Mouse (Mus musculus): ENCODE measurements at regions not wholly inside any gene's neighbourhood (a gene's known extent, or its start where the extent isn't known, plus 50 kb on each side); places are given as distances from the start of the nearest gene placed in this dataset.

DNA sequence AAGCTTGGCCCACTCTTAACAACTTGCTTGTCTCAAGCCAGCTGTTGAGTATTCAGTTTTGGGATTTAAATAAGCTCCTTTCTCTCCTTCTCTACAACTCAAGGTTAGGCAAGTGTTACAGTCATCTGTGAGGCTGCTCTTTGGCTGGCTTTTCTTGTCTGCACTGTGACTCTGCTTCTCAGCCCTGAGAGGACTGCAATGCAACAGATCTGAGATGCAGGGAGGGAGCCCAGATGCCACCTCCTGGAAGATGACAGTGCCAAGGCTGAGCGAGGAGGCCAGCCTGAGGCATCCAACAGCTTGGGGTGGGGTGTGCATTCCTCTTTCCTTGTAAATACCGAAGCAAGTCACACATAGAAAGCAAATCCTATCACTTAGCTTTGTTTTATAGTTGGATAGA is 86.2 kb upstream of the Arhgap32 start:
- Histone ChIP-seq H3K4me1 (replicated peaks) (peaks cover 10% of the 10 kb centered on the region), H3K27me3 (peaks cover 45% of the 10 kb centered on the region), H3K27ac (no peak overlapping the region), H3K9ac (no peak overlapping the region), H3K4me2 (no peak overlapping the region), H3K4me3 (replicated peaks) (no peak overlapping the region), H3K36me3 (no peaks in the 10 kb centered on the region), H3K9me3 (replicated peaks) (no peaks in the 10 kb centered on the region)
- no peak for ATAC-seq (ENCODE audit: low read depth)
- 52% methylated on average over 2 of the region's 2 CpGs for WGBS (ENCODE audit: insufficient replicate concordance)
- DNase-seq, result no peak

DNA sequence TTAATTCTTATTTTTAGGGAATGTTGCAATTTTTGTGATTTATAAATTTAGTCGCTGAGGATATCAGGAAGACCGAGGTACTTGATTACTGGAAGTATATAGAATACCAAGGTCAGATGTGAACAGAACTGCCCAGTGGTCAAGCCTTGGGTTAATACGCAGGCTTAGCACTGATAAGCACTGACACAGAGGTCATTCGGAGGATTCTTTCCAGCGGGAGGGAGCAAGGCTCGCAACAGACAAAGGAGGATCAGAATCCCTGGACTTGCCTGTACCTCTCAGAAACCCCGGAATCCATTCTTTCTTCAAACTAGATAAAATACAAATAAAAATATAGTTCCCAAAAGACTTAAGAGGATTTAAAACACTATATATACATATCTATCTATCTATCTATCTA is 85.7 kb upstream of the Arhgap32 start:
- no peak overlapping the region for H3K27ac ChIP-seq
- H3K27me3 ChIP-seq, result peaks cover 49% of the 10 kb centered on the region
- no peak overlapping the region for H3K4me3 ChIP-seq (replicated peaks)
- peaks cover 10% of the 10 kb centered on the region for H3K4me1 ChIP-seq (replicated peaks)
- DNase-seq (no peak), ATAC-seq (ENCODE audit: low read depth) (no peak)
- 60% methylated on average over 7 of the region's 7 CpGs for WGBS (ENCODE audit: insufficient replicate concordance)
- no peak overlapping the region for H3K4me2 ChIP-seq
- H3K36me3 ChIP-seq, result no peaks in the 10 kb centered on the region
- no peak overlapping the region for H3K9ac ChIP-seq
- no peaks in the 10 kb centered on the region for H3K9me3 ChIP-seq (replicated peaks)

DNA sequence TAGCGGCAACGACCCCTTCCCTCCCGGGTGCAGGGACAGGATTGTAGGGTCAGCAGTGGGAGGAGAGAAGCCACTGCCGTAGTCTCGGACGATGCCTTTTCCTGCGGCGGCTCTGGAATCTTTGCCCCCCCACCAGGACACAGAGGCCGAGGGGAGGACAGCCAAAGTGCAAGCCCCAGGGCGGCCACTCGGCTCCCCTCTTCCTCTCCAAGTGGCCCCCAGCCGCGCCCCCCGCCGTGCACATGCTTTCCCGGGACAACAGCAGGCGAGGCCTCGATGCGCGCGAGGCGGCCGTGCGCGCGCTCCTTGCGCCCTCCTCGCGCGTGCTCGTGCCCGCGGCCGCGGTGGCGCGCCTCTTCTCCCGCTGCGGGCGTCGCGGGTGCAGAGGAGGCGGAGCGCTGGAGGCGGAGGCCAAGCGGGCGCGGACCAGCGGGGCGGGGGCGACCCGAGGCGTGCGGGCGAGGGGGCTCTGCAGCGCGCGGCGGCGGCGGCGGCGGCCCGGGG is 83.9 kb upstream of the Arhgap32 start:
- 1% methylated on average over 52 of the region's 64 CpGs for WGBS (ENCODE audit: insufficient replicate concordance)
- Histone ChIP-seq H3K9ac (peak overlapping the region; percentile 56), H3K4me1 (replicated peaks) (peaks cover 10% of the 10 kb centered on the region), H3K27ac (no peak overlapping the region), H3K36me3 (no peaks in the 10 kb centered on the region), H3K9me3 (replicated peaks) (no peaks in the 10 kb centered on the region), H3K4me3 (replicated peaks) (peak overlapping the region; percentile 62), H3K27me3 (peaks cover 51% of the 10 kb centered on the region), H3K4me2 (peak overlapping the region; percentile 77)
- ATAC-seq (ENCODE audit: low read depth) (peak; percentile 55), DNase-seq (peak; percentile 18)

DNA sequence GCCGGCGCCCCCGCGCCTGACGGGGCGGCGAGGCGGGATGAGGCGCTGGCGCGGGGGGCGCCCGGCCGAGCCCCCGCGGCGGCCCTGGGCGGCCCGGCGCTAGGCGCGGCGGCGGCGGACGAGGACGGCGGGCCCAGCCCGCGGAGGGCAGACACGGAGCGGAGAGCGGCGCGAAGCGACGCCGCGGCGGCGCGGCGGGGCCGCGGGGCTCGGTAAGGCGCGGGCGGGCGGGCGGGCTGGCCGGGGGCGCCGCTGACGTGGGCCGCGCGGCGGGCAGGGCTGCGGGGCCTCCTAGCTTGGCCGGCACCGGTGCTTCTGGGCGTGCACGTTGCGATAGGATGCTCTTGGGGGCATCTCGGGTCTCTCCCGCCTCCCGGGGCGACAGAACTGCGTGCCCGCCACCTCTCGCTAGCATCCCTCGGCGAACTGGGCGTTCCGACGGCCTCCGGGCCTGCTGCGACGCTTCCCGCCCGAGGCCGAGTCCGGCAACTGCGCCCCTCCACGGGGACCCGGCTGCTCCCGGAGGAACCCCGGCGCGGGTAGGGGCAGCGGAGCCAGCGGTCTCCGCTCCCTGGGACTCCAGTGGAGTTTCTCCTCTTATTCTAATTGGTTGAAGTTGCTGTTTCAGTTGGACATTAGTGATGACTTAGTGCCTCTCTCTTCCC is 83.3 kb upstream of the Arhgap32 start:
- Histone ChIP-seq H3K27ac (no peak overlapping the region), H3K4me1 (replicated peaks) (peaks cover 10% of the 10 kb centered on the region), H3K36me3 (no peaks in the 10 kb centered on the region), H3K4me2 (peak overlapping the region; percentile 77), H3K9me3 (replicated peaks) (no peaks in the 10 kb centered on the region), H3K27me3 (peaks cover 51% of the 10 kb centered on the region), H3K4me3 (replicated peaks) (peak overlapping the region; percentile 62), H3K9ac (peak overlapping the region; percentile 56)
- DNase-seq (no peak), ATAC-seq (ENCODE audit: low read depth) (peak; percentile 41)
- WGBS (ENCODE audit: insufficient replicate concordance), result under 1% methylated on average over 43 of the region's 94 CpGs

DNA sequence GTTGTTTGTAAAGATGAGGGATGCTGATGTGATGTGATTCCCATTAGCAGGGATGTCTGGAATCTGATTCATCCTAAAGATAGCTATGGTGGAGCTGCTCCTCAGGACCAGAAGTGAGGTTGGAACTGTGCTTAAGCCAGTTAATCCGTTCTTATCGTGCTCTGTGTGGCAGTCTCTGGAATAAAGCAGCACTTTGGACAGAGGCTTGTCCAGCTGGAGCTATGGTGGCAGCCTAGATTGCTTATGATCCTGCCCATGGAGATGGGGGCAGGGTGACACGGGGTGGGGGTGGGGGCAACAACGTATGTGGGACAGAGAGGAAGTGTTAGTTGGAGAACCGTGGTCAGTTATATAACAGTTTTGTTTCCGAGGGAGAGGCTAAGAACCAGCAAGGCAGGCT is 82.0 kb upstream of the Arhgap32 start:
- 14% methylated on average over 6 of the region's 6 CpGs for WGBS (ENCODE audit: insufficient replicate concordance)

DNA sequence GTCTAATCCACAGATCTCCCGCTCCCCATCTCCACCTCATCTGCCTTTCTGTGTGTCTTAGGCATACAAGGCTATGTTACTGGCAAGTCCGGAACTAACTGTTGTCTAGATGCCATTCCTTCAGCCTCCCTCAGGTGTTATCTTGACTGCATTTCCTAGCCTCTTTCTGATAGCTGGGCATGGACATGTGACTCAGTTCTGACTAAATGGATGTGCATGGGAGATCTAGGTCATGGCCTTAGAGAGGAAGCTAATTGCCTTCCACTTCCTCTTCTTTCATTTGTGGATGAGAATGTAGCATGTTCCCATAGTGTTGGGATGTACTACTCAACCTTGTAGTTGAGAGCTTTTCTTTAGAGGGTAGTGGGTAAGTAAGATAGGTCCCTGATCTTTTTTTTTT is 75.9 kb upstream of the Arhgap32 start:
- no peak overlapping the region for H3K4me2 ChIP-seq
- no peaks in the 10 kb centered on the region for H3K9me3 ChIP-seq (replicated peaks)
- DNase-seq (no peak), ATAC-seq (ENCODE audit: low read depth) (no peak)
- H3K27me3 ChIP-seq, result peaks cover 4% of the 10 kb centered on the region
- WGBS (ENCODE audit: insufficient replicate concordance), result 54% methylated on average over 2 of the region's 2 CpGs
- H3K36me3 ChIP-seq, result no peaks in the 10 kb centered on the region
- 0 out of 2 replicates have a peak, but pooled peaks cover 12% of the 10 kb centered on the region for H3K4me1 ChIP-seq (replicated peaks)
- H3K27ac ChIP-seq, result no peak overlapping the region
- H3K9ac ChIP-seq, result no peak overlapping the region
- H3K4me3 ChIP-seq (replicated peaks), result no peak overlapping the region

More for the DNA sequence above, 82.0 kb upstream of the Arhgap32 start:
- Histone ChIP-seq H3K27me3 (peaks cover 51% of the 10 kb centered on the region), H3K9ac (no peak overlapping the region), H3K36me3 (no peaks in the 10 kb centered on the region), H3K4me2 (0 out of 2 replicates have a peak overlapping the region, but pooled peaks have one; percentile 77), H3K4me3 (replicated peaks) (no peak overlapping the region), H3K4me1 (replicated peaks) (peaks cover 15% of the 10 kb centered on the region), H3K27ac (no peak overlapping the region), H3K9me3 (replicated peaks) (no peaks in the 10 kb centered on the region)
- ATAC-seq (ENCODE audit: low read depth) (no peak), DNase-seq (no peak)

DNA sequence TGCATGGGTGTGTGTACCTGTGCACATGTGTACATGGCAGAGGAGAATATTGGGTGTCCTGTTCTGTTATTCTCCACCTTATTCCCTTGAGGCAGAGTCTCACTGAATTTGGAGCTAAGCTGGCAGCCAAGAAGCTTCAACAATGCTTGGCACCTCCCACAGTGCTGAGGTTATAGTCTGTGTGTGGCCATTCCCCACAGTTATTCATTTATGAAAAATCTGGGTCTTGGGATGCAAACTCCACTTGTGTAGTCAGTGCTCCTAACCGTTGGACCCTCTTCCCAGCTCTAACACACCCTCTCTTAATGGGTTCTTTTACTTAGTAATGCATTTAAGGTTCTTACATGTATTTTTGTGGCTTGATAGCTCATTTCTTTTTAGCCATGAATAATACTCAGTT is 72.6 kb upstream of the Arhgap32 start:
- no peaks in the 10 kb centered on the region for H3K36me3 ChIP-seq
- no peaks in the 10 kb centered on the region for H3K27me3 ChIP-seq
- whole genome bisulfite sequencing (ENCODE audit: insufficient replicate concordance), result 68% methylated on average over 1 of the region's 1 CpGs
- H3K9me3 ChIP-seq (replicated peaks), result no peaks in the 10 kb centered on the region
- no peak overlapping the region for H3K27ac ChIP-seq
- H3K4me1 ChIP-seq (replicated peaks), result 0 out of 2 replicates have a peak, but pooled peaks cover 13% of the 10 kb centered on the region
- no peak overlapping the region for H3K4me2 ChIP-seq
- no peak for DNase-seq
- H3K9ac ChIP-seq, result no peak overlapping the region
- no peak for ATAC-seq (ENCODE audit: low read depth)
- H3K4me3 ChIP-seq (replicated peaks), result no peak overlapping the region

DNA sequence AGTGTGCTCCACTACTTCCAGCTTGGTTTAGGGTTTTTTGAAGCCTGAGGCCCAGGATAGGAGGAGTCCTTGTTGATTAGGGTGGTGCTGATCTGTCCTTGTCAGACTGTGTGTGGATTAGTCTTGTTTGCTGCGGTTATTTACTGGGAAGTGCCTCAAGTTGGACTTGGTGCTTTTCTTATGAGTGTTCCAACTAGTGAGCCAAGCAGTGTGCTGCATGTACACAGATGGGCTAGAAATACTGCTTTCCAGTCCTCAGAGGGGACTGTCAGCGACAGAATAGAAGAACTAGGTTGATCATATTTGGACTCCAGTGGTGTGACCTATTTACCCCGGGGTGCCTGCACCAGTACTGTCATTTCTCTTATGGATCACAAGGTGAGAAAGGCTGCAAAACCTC is 69.1 kb upstream of the Arhgap32 start:
- Histone ChIP-seq H3K4me3 (replicated peaks) (no peak overlapping the region), H3K4me1 (replicated peaks) (0 out of 2 replicates have a peak, but pooled peaks cover 3% of the 10 kb centered on the region), H3K9me3 (replicated peaks) (no peaks in the 10 kb centered on the region), H3K4me2 (no peak overlapping the region), H3K36me3 (no peaks in the 10 kb centered on the region), H3K27me3 (no peaks in the 10 kb centered on the region), H3K27ac (no peak overlapping the region), H3K9ac (no peak overlapping the region)
- ATAC-seq (ENCODE audit: low read depth) (no peak), DNase-seq (no peak)
- 66% methylated on average over 3 of the region's 3 CpGs for WGBS (ENCODE audit: insufficient replicate concordance)

DNA sequence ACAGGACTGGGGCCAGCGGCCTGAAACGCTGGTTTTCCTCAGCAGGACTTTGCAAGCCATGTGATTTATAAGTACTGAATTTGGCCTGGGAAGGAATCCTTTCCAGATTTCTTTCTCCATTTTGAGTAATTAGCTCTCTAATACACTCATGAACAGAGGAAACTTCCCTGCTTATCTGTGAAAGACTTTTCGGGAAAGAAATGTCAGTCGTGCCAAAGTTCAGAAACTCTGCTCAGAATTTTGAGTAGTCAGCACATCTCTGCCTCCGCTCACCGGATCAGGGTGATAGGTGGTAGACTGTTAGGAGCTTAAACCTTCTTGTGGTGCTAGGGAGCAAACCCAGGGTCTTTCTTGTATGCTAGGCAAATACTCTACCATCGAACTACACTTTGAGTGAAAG is 67.0 kb upstream of the Arhgap32 start:
- H3K27me3 ChIP-seq, result no peaks in the 10 kb centered on the region
- ATAC-seq (ENCODE audit: low read depth) (no peak), DNase-seq (no peak)
- 67% methylated on average over 7 of the region's 7 CpGs for WGBS (ENCODE audit: insufficient replicate concordance)
- no peak overlapping the region for H3K4me2 ChIP-seq
- H3K9ac ChIP-seq, result no peak overlapping the region
- 0 out of 2 replicates have a peak, but pooled peaks cover 3% of the 10 kb centered on the region for H3K4me1 ChIP-seq (replicated peaks)
- no peaks in the 10 kb centered on the region for H3K9me3 ChIP-seq (replicated peaks)
- no peak overlapping the region for H3K4me3 ChIP-seq (replicated peaks)
- no peaks in the 10 kb centered on the region for H3K36me3 ChIP-seq
- no peak overlapping the region for H3K27ac ChIP-seq

DNA sequence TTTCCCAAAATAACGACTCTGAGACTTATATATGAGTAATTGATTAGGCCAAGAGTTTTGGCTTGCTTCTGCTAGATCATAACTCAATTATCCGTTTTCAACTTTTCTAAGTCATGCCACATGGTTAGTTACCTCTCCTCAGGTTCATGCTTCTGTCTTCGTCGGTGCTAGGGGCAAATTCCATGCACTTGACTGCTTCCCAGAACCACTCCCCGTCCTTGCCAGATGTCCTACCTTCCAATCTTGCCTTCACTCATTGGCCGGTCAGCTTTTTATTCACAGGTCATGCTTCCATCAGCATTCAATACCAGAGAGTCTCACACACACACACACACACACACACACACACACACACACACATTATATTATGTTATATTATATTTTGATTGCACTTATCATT is 66.4 kb upstream of the Arhgap32 start:
- 73% methylated on average over 6 of the region's 6 CpGs for whole genome bisulfite sequencing (ENCODE audit: insufficient replicate concordance)
- H3K4me2 ChIP-seq, result no peak overlapping the region
- no peaks in the 10 kb centered on the region for H3K36me3 ChIP-seq
- no peak overlapping the region for H3K9ac ChIP-seq
- DNase-seq, result no peak
- H3K27me3 ChIP-seq, result no peaks in the 10 kb centered on the region
- 0 out of 2 replicates have a peak, but pooled peaks cover 3% of the 10 kb centered on the region for H3K4me1 ChIP-seq (replicated peaks)
- no peaks in the 10 kb centered on the region for H3K9me3 ChIP-seq (replicated peaks)
- no peak overlapping the region for H3K4me3 ChIP-seq (replicated peaks)
- no peak for ATAC-seq (ENCODE audit: low read depth)
- no peak overlapping the region for H3K27ac ChIP-seq

DNA sequence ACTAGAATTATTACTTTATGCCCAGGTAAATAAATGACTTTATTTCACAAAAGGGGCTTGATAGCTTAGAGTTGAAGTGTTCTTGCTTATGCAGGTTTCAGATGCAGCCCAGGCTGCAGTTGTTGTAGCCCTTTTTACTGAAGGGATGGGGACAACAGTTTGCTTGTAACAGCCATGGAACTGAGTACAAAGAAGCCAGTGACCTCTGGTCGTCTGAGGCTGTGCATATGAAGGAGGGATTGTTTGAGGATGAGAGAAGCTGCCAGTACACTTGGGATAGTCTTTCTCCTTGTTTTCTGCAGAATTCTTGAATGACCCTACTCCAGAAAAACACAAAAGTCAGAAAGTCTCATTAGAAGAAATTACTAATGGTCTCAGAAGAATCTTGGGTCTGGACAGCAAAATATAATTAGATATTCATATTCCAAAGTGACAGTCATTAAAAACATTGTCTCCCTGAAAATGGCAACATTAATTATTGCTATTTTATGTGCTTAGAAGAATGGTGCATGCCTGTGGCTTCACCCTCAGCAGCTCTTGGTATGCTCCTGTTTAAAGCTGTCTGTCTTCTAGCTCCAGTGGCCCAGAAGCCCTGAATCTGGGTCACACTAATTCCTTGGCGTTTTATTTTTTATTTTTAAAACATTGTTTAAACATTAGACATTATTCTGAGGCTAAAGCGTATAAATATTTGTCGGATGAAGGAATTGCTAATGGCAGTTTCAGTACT is 61.9 kb upstream of the Arhgap32 start:
- Histone ChIP-seq H3K9me3 (replicated peaks) (no peaks in the 10 kb centered on the region), H3K27ac (no peak overlapping the region), H3K4me3 (replicated peaks) (no peak overlapping the region), H3K9ac (no peak overlapping the region), H3K36me3 (no peaks in the 10 kb centered on the region), H3K27me3 (no peaks in the 10 kb centered on the region), H3K4me1 (replicated peaks) (no peaks in the 10 kb centered on the region), H3K4me2 (no peak overlapping the region)
- WGBS (ENCODE audit: insufficient replicate concordance), result 60% methylated on average over 4 of the region's 4 CpGs
- ATAC-seq (ENCODE audit: low read depth) (no peak), DNase-seq (no peak)
